Mouse (Mus musculus) intestine, embryonic 15.5 days (tissue): ENCODE measurements around the gene Mrpl44. TPM values are rescaled to one million over a fixed set of nuclear protein-coding genes. Genes with fewer than 3 reads are reported as not detected.

ENCODE experiments used
- ATAC-seq: fragments of 200-750 bp; cut with Nextera tagmentation; 2 replicates; pipeline ENCODE4 v1.8.0; 2017; ENCODE audit warnings: moderate TSS enrichment, moderate library complexity
- H3K27ac ChIP-seq: fragments of 300-500 bp; sonication (generic); 2 replicates; pipeline ENCODE4 v1.5.1; 2015; ENCODE audit warnings: mild to moderate bottlenecking, inconsistent platforms
- H3K27me3 ChIP-seq: fragments of 300-500 bp; sonication (generic); replicated peaks from 2 replicates; pipeline ENCODE4 v1.6.1; 2015; ENCODE audit warnings: inconsistent platforms
- H3K36me3 ChIP-seq: fragments of 300-500 bp; sonication (generic); 2 replicates; pipeline ENCODE4 v1.6.1; 2015; ENCODE audit warnings: inconsistent platforms
- H3K4me1 ChIP-seq: fragments of 300-500 bp; sonication (generic); replicated peaks from 2 replicates; pipeline ENCODE4 v1.6.1; 2015; ENCODE audit warnings: inconsistent platforms
- H3K4me2 ChIP-seq: fragments of 300-500 bp; sonication (generic); replicated peaks from 2 replicates; pipeline ENCODE4 v1.6.1; 2015; ENCODE audit warnings: mild to moderate bottlenecking, inconsistent platforms
- H3K4me3 ChIP-seq: fragments of 300-500 bp; sonication (generic); replicated peaks from 2 replicates; pipeline ENCODE4 v1.5.1; 2015; ENCODE audit warnings: inconsistent platforms
- H3K9ac ChIP-seq: fragments of 300-500 bp; sonication (generic); 2 replicates; pipeline ENCODE4 v1.6.1; 2015; ENCODE audit warnings: inconsistent platforms
- H3K9me3 ChIP-seq: fragments of 300-500 bp; sonication (generic); 2 replicates; pipeline ENCODE4 v1.6.1; 2016; ENCODE audit warnings: inconsistent platforms
- WGBS: fragments of 180-500 bp; shearing (Covaris S2); methylation state at CpG from one replicate; pipeline ENCODE4 v1.1.7; 2015; 5-methylcytosine and 5-hydroxymethylcytosine counted together
- polyA plus RNA-seq: library from polyadenylated mRNA; unstranded; fragments of >200 nt; fragmentation: Nextera tagmentation; extraction: Ambion mirVana; gene quantifications from 2 replicates; pipeline ENCODE4 v1.2.1, GENCODE M21; 2015

Mrpl44 gene
- 52.6 and 54.7 TPM in 2 replicates for polyA plus RNA-seq

- Histone ChIP-seq H3K4me1 (no peaks in the 10 kb centered on the region), H3K4me3 (peak within 1 kb of the TSS; percentile 94), H3K36me3 (peaks cover 5% of the 10 kb centered on the region), H3K9ac (peak within 1 kb of the TSS; percentile 95), H3K4me2 (peak within 1 kb of the TSS; percentile 61), H3K27me3 (no peaks in the 10 kb centered on the region), H3K27ac (peak within 1 kb of the TSS; percentile 86), H3K9me3 (no peaks in the 10 kb centered on the region)
- peak; percentile 100 for ATAC-seq
- under 1% methylated on average over 38 of the region's 38 CpGs for WGBS
Measured at GRCm38 (mm10) chr1:79775927-79776458, at the start of gene Mrpl44, which contains the start of gene Wdfy1. Gene Mrpl44, plus strand, starts transcription at chr1:79776018. Gene Wdfy1, minus strand, starts transcription at chr1:79776143.

GRCm38 (mm10) chr1:79734794-79735193 is 41.0 kb upstream of the Mrpl44 start:
- Histone ChIP-seq H3K9ac (no peak overlapping the region), H3K36me3 (no peaks in the 10 kb centered on the region), H3K9me3 (no peaks in the 10 kb centered on the region), H3K4me3 (no peak overlapping the region), H3K4me2 (no peak overlapping the region), H3K4me1 (no peaks in the 10 kb centered on the region), H3K27me3 (no peaks in the 10 kb centered on the region), H3K27ac (no peak overlapping the region)
- WGBS: 77% methylated on average over 5 of the region's 5 CpGs
- no peak for ATAC-seq

GRCm38 (mm10) chr1:79736408-79736807 is 39.4 kb upstream of the Mrpl44 start:
- H3K27me3 ChIP-seq: no peaks in the 10 kb centered on the region
- no peaks in the 10 kb centered on the region for H3K4me1 ChIP-seq
- no peak for ATAC-seq
- H3K9ac ChIP-seq: no peak overlapping the region
- WGBS: 92% methylated on average over 3 of the region's 3 CpGs
- H3K27ac ChIP-seq: no peak overlapping the region
- no peaks in the 10 kb centered on the region for H3K9me3 ChIP-seq
- no peaks in the 10 kb centered on the region for H3K36me3 ChIP-seq
- H3K4me2 ChIP-seq: no peak overlapping the region
- no peak overlapping the region for H3K4me3 ChIP-seq

- no peak for ATAC-seq
- Histone ChIP-seq H3K27me3 (no peaks in the 10 kb centered on the region), H3K4me1 (no peaks in the 10 kb centered on the region), H3K27ac (no peak overlapping the region), H3K4me2 (no peak overlapping the region), H3K9ac (no peak overlapping the region), H3K4me3 (no peak overlapping the region), H3K36me3 (no peaks in the 10 kb centered on the region), H3K9me3 (no peaks in the 10 kb centered on the region)
- 93% methylated on average over 2 of the region's 2 CpGs for WGBS
Measured at GRCm38 (mm10) chr1:79739726-79740125, 36.1 kb upstream of the Mrpl44 start.

GRCm38 (mm10) chr1:79741002-79741401 is 34.8 kb upstream of the Mrpl44 start:
- Histone ChIP-seq H3K4me2 (no peak overlapping the region), H3K9ac (no peak overlapping the region), H3K27ac (no peak overlapping the region), H3K27me3 (no peaks in the 10 kb centered on the region), H3K9me3 (no peaks in the 10 kb centered on the region), H3K36me3 (no peaks in the 10 kb centered on the region), H3K4me1 (no peaks in the 10 kb centered on the region), H3K4me3 (no peak overlapping the region)
- no peak for ATAC-seq
- 62% methylated on average over 4 of the region's 4 CpGs for WGBS

GRCm38 (mm10) chr1:79742949-79743348 is 32.9 kb upstream of the Mrpl44 start:
- Histone ChIP-seq H3K4me1 (no peaks in the 10 kb centered on the region), H3K4me2 (no peak overlapping the region), H3K27me3 (no peaks in the 10 kb centered on the region), H3K4me3 (no peak overlapping the region), H3K9ac (no peak overlapping the region), H3K9me3 (no peaks in the 10 kb centered on the region), H3K36me3 (no peaks in the 10 kb centered on the region), H3K27ac (no peak overlapping the region)
- ATAC-seq: no peak
- 89% methylated on average over 7 of the region's 7 CpGs for WGBS

- no peaks in the 10 kb centered on the region for H3K4me1 ChIP-seq
- no peak for ATAC-seq
- H3K9me3 ChIP-seq: no peaks in the 10 kb centered on the region
- no peak overlapping the region for H3K27ac ChIP-seq
- WGBS: 88% methylated on average over 1 of the region's 1 CpGs
- H3K4me3 ChIP-seq: no peak overlapping the region
- no peaks in the 10 kb centered on the region for H3K27me3 ChIP-seq
- H3K9ac ChIP-seq: no peak overlapping the region
- H3K36me3 ChIP-seq: no peaks in the 10 kb centered on the region
- no peak overlapping the region for H3K4me2 ChIP-seq
Measured at GRCm38 (mm10) chr1:79743385-79743784, 32.4 kb upstream of the Mrpl44 start.

- Histone ChIP-seq H3K9ac (no peak overlapping the region), H3K27me3 (no peaks in the 10 kb centered on the region), H3K36me3 (no peaks in the 10 kb centered on the region), H3K4me1 (no peaks in the 10 kb centered on the region), H3K4me2 (no peak overlapping the region), H3K9me3 (no peaks in the 10 kb centered on the region), H3K27ac (no peak overlapping the region), H3K4me3 (no peak overlapping the region)
- WGBS: 72% methylated on average over 4 of the region's 4 CpGs
- ATAC-seq: no peak
Measured at GRCm38 (mm10) chr1:79746056-79746455, 29.8 kb upstream of the Mrpl44 start.

- no peaks in the 10 kb centered on the region for H3K9me3 ChIP-seq
- no peaks in the 10 kb centered on the region for H3K36me3 ChIP-seq
- no peak overlapping the region for H3K4me3 ChIP-seq
- no peaks in the 10 kb centered on the region for H3K4me1 ChIP-seq
- H3K27me3 ChIP-seq: no peaks in the 10 kb centered on the region
- H3K27ac ChIP-seq: no peak overlapping the region
- H3K4me2 ChIP-seq: no peak overlapping the region
- no peak overlapping the region for H3K9ac ChIP-seq
- ATAC-seq: 0 out of 2 replicates have a peak, but pooled peaks have one; percentile 31
- 72% methylated on average over 5 of the region's 5 CpGs for WGBS
Measured at GRCm38 (mm10) chr1:79751186-79751585, 24.6 kb upstream of the Mrpl44 start.

GRCm38 (mm10) chr1:79752015-79752695 is 23.7 kb upstream of the Mrpl44 start:
- Histone ChIP-seq H3K9ac (no peak overlapping the region), H3K27ac (no peak overlapping the region), H3K36me3 (no peaks in the 10 kb centered on the region), H3K4me2 (no peak overlapping the region), H3K27me3 (no peaks in the 10 kb centered on the region), H3K9me3 (no peaks in the 10 kb centered on the region), H3K4me3 (no peak overlapping the region), H3K4me1 (0 out of 2 replicates have a peak, but pooled peaks cover 2% of the 10 kb centered on the region)
- ATAC-seq: no peak
- WGBS: 61% methylated on average over 7 of the region's 7 CpGs

- ATAC-seq: no peak
- Histone ChIP-seq H3K36me3 (no peaks in the 10 kb centered on the region), H3K4me2 (no peak overlapping the region), H3K9ac (no peak overlapping the region), H3K4me3 (no peak overlapping the region), H3K27ac (no peak overlapping the region), H3K9me3 (no peaks in the 10 kb centered on the region), H3K4me1 (0 out of 2 replicates have a peak, but pooled peaks cover 2% of the 10 kb centered on the region), H3K27me3 (no peaks in the 10 kb centered on the region)
- WGBS: 76% methylated on average over 4 of the region's 4 CpGs
Measured at GRCm38 (mm10) chr1:79752714-79753340, 23.0 kb upstream of the Mrpl44 start.

GRCm38 (mm10) chr1:79753456-79753855 is 22.4 kb upstream of the Mrpl44 start:
- H3K4me1 ChIP-seq: 0 out of 2 replicates have a peak, but pooled peaks cover 2% of the 10 kb centered on the region
- ATAC-seq: no peak
- H3K36me3 ChIP-seq: no peaks in the 10 kb centered on the region
- no peak overlapping the region for H3K9ac ChIP-seq
- no peak overlapping the region for H3K4me2 ChIP-seq
- H3K9me3 ChIP-seq: no peaks in the 10 kb centered on the region
- 88% methylated on average over 3 of the region's 3 CpGs for WGBS
- H3K4me3 ChIP-seq: no peak overlapping the region
- H3K27me3 ChIP-seq: no peaks in the 10 kb centered on the region
- H3K27ac ChIP-seq: no peak overlapping the region
